In the genomic region with DNA sequence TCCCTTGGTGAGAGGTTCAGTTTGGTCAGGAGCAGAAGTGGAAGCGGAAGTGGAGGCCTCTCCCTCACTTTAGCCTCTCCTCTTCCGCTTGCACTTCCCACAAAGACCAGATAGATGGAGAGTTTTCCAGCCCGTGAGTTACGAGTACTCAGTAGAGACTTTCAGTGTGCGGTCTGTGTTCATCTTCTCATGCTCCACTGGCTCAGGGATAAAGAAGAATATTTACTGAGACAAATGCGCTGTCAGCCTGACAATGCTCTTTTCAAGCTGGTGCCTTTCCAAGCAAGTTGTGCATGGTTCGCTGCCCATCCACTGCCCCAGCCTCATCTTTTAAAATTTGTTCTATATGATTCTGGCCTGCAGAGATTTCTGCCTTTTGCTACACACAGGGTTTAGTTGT, we compare ENCODE assay signal across 23 mouse cellular contexts.
DNase-seq lines count a peak whose midpoint lies in the region; ATAC-seq lines count a peak whose summit lies in the region.
"Had no signal": no experiment of that assay in that cellular context is flagged by ENCODE, and none has a peak within 500 bp of the region (broad histone marks: within the 10 kb centered on the region; RNA-seq: fewer than 3 reads in every experiment).

No protein-coding gene starts in this region.

- no peak overlapping the region for H3K4me2 ChIP-seq in forebrain, embryonic 14.5 days (ENCODE audit: low read length)
- no peak overlapping the region for H3K4me2 ChIP-seq in forebrain, embryonic 16.5 days (ENCODE audit: low read length)
- H3K4me2 ChIP-seq in midbrain, embryonic 11.5 days = no peak overlapping the region
- H3K4me2 ChIP-seq in midbrain, embryonic 13.5 days (replicated peaks) = no peak overlapping the region
- H3K4me2 ChIP-seq: embryonic facial prominence, embryonic 12.5 days; heart, embryonic 12.5 days; limb, embryonic 15.5 days; liver, embryonic 15.5 days had no signal

- peak; percentile 14 for DNase-seq in forebrain, embryonic 14.5 days (ENCODE audit: low spot score)
- no peak for DNase-seq in midbrain, embryonic 11.5 days (ENCODE audit: low spot score, missing footprints)
- DNase-seq in embryo, embryonic 9.5 days (ENCODE audit: extremely low spot score) = peak; percentile 35
- peak; percentile 68 for DNase-seq in retina, postnatal 1 day
- DNase-seq in ovary, postnatal 14 days (ENCODE audit: low spot score) = no peak
- no peak for DNase-seq in c-Kit-positive CD71-positive TER-119-positive erythroid progenitor cells, embryonic 14.5 days (ENCODE audit: low spot score)
- DNase-seq: adrenal gland, postnatal 25 days; cerebellum, adult 18-20 months; cerebellum, postnatal 25 days; gastrocnemius, adult 2 months; heart, postnatal 14 days; kidney, adult 18-20 months; kidney, postnatal 10 days; layer of hippocampus, postnatal 36 days; right cerebral cortex, postnatal 4 days had no signal

- no peaks in the 10 kb centered on the region for H3K9me3 ChIP-seq in forebrain, embryonic 14.5 days (replicated peaks; ENCODE audit: control insufficient read depth, low read length)
- no peaks in the 10 kb centered on the region for H3K9me3 ChIP-seq in forebrain, embryonic 16.5 days (ENCODE audit: control insufficient read depth, low read length)
- H3K9me3 ChIP-seq in midbrain, embryonic 11.5 days (ENCODE audit: control insufficient read depth, low read length) = no peaks in the 10 kb centered on the region; the same call in 1 of the 2 replicates
- H3K9me3 ChIP-seq in midbrain, embryonic 13.5 days = no peaks in the 10 kb centered on the region
- H3K9me3 ChIP-seq: embryonic facial prominence, embryonic 12.5 days; limb, embryonic 15.5 days; liver, embryonic 15.5 days had no signal

- ATAC-seq in forebrain, embryonic 14.5 days = no peak
- no peak for ATAC-seq in forebrain, embryonic 16.5 days
- ATAC-seq in midbrain, embryonic 11.5 days (ENCODE audit: low FRiP score) = peak; percentile 48
- ATAC-seq in midbrain, embryonic 13.5 days = no peak

- H3K36me3 ChIP-seq in forebrain, embryonic 14.5 days (ENCODE audit: control insufficient read depth, insufficient read depth, low read length) = no peaks in the 10 kb centered on the region
- H3K36me3 ChIP-seq in forebrain, embryonic 16.5 days (ENCODE audit: control insufficient read depth, insufficient read depth) = no peaks in the 10 kb centered on the region
- no peaks in the 10 kb centered on the region for H3K36me3 ChIP-seq in midbrain, embryonic 11.5 days (ENCODE audit: control insufficient read depth, insufficient read depth, low read length)
- H3K36me3 ChIP-seq in midbrain, embryonic 13.5 days = no peaks in the 10 kb centered on the region
- H3K36me3 ChIP-seq: embryonic facial prominence, embryonic 12.5 days; G1E; heart, embryonic 12.5 days; limb, embryonic 15.5 days; liver, embryonic 15.5 days had no signal

- WGBS in forebrain, embryonic 14.5 days = 23% methylated on average over 7 of the region's 7 CpGs
- WGBS in forebrain, embryonic 16.5 days = 29% methylated on average over 7 of the region's 7 CpGs
- 38% methylated on average over 7 of the region's 7 CpGs for WGBS in midbrain, embryonic 11.5 days
- 28% methylated on average over 7 of the region's 7 CpGs for WGBS in midbrain, embryonic 13.5 days

- H3K27me3 ChIP-seq in forebrain, embryonic 14.5 days (replicated peaks; ENCODE audit: control insufficient read depth, insufficient read depth, low read length) = no peaks in the 10 kb centered on the region
- no peaks in the 10 kb centered on the region for H3K27me3 ChIP-seq in forebrain, embryonic 16.5 days (replicated peaks; ENCODE audit: control insufficient read depth, insufficient read depth, low read length)
- no peaks in the 10 kb centered on the region for H3K27me3 ChIP-seq in midbrain, embryonic 11.5 days (ENCODE audit: control insufficient read depth, insufficient read depth, low read length)
- H3K27me3 ChIP-seq in midbrain, embryonic 13.5 days = no peaks in the 10 kb centered on the region
- H3K27me3 ChIP-seq: embryonic facial prominence, embryonic 12.5 days; heart, embryonic 12.5 days; limb, embryonic 15.5 days; liver, embryonic 15.5 days had no signal

- H3K27ac ChIP-seq in forebrain, embryonic 14.5 days (ENCODE audit: low read depth, low read length) = no peak overlapping the region
- no peak overlapping the region for H3K27ac ChIP-seq in forebrain, embryonic 16.5 days (ENCODE audit: low read length)
- no peak overlapping the region; the same call in 1 of the 2 replicates for H3K27ac ChIP-seq in midbrain, embryonic 11.5 days (ENCODE audit: low read depth, low read length)
- no peak overlapping the region for H3K27ac ChIP-seq in midbrain, embryonic 13.5 days
- H3K27ac ChIP-seq: embryonic facial prominence, embryonic 12.5 days; gastrocnemius, adult 2 months; limb, embryonic 15.5 days; liver, embryonic 15.5 days; macrophage had no signal

- H3K4me1 ChIP-seq in forebrain, embryonic 14.5 days (ENCODE audit: control insufficient read depth, insufficient read depth, low read length) = 0 out of 2 replicates have a peak, but pooled peaks cover 4% of the 10 kb centered on the region
- no peaks in the 10 kb centered on the region for H3K4me1 ChIP-seq in forebrain, embryonic 16.5 days (replicated peaks; ENCODE audit: control insufficient read depth, insufficient read depth, low read length)
- peaks cover 3% of the 10 kb centered on the region; the same call in 1 of the 2 replicates for H3K4me1 ChIP-seq in midbrain, embryonic 11.5 days (ENCODE audit: control insufficient read depth, insufficient read depth, low read length)
- no peaks in the 10 kb centered on the region for H3K4me1 ChIP-seq in midbrain, embryonic 13.5 days (replicated peaks)
- H3K4me1 ChIP-seq: embryonic facial prominence, embryonic 12.5 days; heart, embryonic 12.5 days; limb, embryonic 15.5 days; liver, embryonic 15.5 days had no signal

- H3K9ac ChIP-seq in forebrain, embryonic 14.5 days (ENCODE audit: low read length) = no peak overlapping the region
- no peak overlapping the region for H3K9ac ChIP-seq in forebrain, embryonic 16.5 days (replicated peaks; ENCODE audit: low read depth, low read length)
- no peak overlapping the region for H3K9ac ChIP-seq in midbrain, embryonic 11.5 days (ENCODE audit: low read length)
- H3K9ac ChIP-seq in midbrain, embryonic 13.5 days (replicated peaks) = no peak overlapping the region
- H3K9ac ChIP-seq: embryonic facial prominence, embryonic 12.5 days; heart, embryonic 12.5 days; limb, embryonic 15.5 days; liver, embryonic 15.5 days had no signal

- H3K4me3 ChIP-seq in forebrain, embryonic 14.5 days (ENCODE audit: low read depth, low read length) = no peak overlapping the region
- H3K4me3 ChIP-seq in forebrain, embryonic 16.5 days (replicated peaks; ENCODE audit: low read length) = no peak overlapping the region
- H3K4me3 ChIP-seq in midbrain, embryonic 11.5 days (ENCODE audit: low read depth, low read length) = no peak overlapping the region
- no peak overlapping the region for H3K4me3 ChIP-seq in midbrain, embryonic 13.5 days (replicated peaks)
- H3K4me3 ChIP-seq: embryonic facial prominence, embryonic 12.5 days; gastrocnemius, adult 2 months; heart, embryonic 12.5 days; limb, embryonic 15.5 days; liver, embryonic 15.5 days had no signal

Comparison
In these comparisons a context has a peak if more than half of its experiments do, and no peak if none do; other contexts are left out.
1. DNase-seq: peak in forebrain, embryonic 14.5 days (single experiment), embryo, embryonic 9.5 days (single experiment) and retina, postnatal 1 day (single experiment); none in midbrain, embryonic 11.5 days (single experiment), ovary, postnatal 14 days (single experiment) and c-Kit-positive CD71-positive TER-119-positive erythroid progenitor cells, embryonic 14.5 days (single experiment).